24 mouse cellular contexts compared by ENCODE assay signal in genomic region chr7:46327896-46328295, GRCm38 (mm10). TPM values are rescaled to one million over a fixed set of nuclear protein-coding genes. Genes with fewer than 3 reads are reported as not detected.
"Had no signal": no experiment of that assay in that cellular context is flagged by ENCODE, and none has a peak within 500 bp of the region (broad histone marks: within the 10 kb centered on the region; RNA-seq: fewer than 3 reads in every experiment).

No protein-coding gene starts in this region.

- H3K27ac ChIP-seq: kidney, postnatal 0 days; layer of hippocampus, adult 2 months; limb, embryonic 12.5 days; limb, embryonic 15.5 days; liver, embryonic 14.5 days; macrophage; midbrain, embryonic 12.5 days; midbrain, embryonic 15.5 days; neural tube, embryonic 12.5 days; neural tube, embryonic 15.5 days; stomach, embryonic 15.5 days had no signal

- DNase-seq: kidney, adult 2 months; kidney, postnatal 25 days; layer of hippocampus, adult 9-11 months; layer of hippocampus, postnatal 36 days; liver, postnatal 0 days; lung, embryonic 14.5 days; right cerebral cortex, postnatal 14 days; spleen, adult 18-20 months; thymus, adult 18-20 months; thymus, postnatal 36 days had no signal

- H3K4me3 ChIP-seq: layer of hippocampus, adult 2 months; limb, embryonic 12.5 days; limb, embryonic 15.5 days; midbrain, embryonic 12.5 days; midbrain, embryonic 15.5 days; neural tube, embryonic 12.5 days; neural tube, embryonic 15.5 days; stomach, embryonic 15.5 days had no signal

- ATAC-seq: intestine, postnatal 0 days; liver, postnatal 0 days; lung, postnatal 0 days; midbrain, embryonic 15.5 days had no signal

RNA-seq across cellular contexts. Expression of gene Myod1, which starts 48.4 kb away (rescaled TPM):
- total RNA-seq: layer of hippocampus, postnatal 36 days; megakaryocyte, adult 5-6 weeks had no signal
